Mouse (Mus musculus): ENCODE measurements around the gene Tfe3. TPM values are rescaled to one million over a fixed set of nuclear protein-coding genes. Genes with fewer than 3 reads are reported as not detected.

The Tfe3 gene
- polyA plus RNA-seq, 2 experiments: 4.7 to 5.7 TPM

GRCm38 (mm10) chrX:7775501-7776205, 13.3 kb downstream of the Tfe3 start:
- Histone ChIP-seq H3K4me3 (ENCODE audit: insufficient read depth in 1 of 2, low read depth in 2 of 2, low read length in 2 of 2) (no peak overlapping the region), H3K4me1 (replicated peaks; ENCODE audit: control insufficient read depth in 2 of 2, insufficient read depth in 2 of 2, low read length in 1 of 2) (peaks cover 16 to 35% of the 10 kb centered on the region in 2 experiments), H3K27ac (no peak overlapping the region), H3K4me2 (ENCODE audit: low read depth) (no peak overlapping the region), H3K9ac (replicated peaks) (no peak overlapping the region), H3K9me3 (ENCODE audit: control insufficient read depth, low read length) (no peaks in the 10 kb centered on the region), H3K36me3 (replicated peaks; ENCODE audit: control insufficient read depth, insufficient read depth, low read depth) (no peaks in the 10 kb centered on the region; the same call in 1 of the 2 replicates), H3K27me3 (ENCODE audit: control insufficient read depth, insufficient read depth, low read length) (no peaks in the 10 kb centered on the region)
- TF ChIP-seq EP300 (IDR thresholded peaks at IDR 0.05; ENCODE audit: low read depth) (no peak), CTCF (IDR thresholded peaks at IDR 0.05; ENCODE audit: low read depth) (no peak)
- WGBS (ENCODE audit: insufficient replicate concordance): 62% methylated on average over 9 of the region's 9 CpGs
- ATAC-seq (ENCODE audit: insufficient read depth) (no peak), DNase-seq (ENCODE audit: low read depth in 3 of 3, low spot score in 3 of 3) (no peak)

DNA sequence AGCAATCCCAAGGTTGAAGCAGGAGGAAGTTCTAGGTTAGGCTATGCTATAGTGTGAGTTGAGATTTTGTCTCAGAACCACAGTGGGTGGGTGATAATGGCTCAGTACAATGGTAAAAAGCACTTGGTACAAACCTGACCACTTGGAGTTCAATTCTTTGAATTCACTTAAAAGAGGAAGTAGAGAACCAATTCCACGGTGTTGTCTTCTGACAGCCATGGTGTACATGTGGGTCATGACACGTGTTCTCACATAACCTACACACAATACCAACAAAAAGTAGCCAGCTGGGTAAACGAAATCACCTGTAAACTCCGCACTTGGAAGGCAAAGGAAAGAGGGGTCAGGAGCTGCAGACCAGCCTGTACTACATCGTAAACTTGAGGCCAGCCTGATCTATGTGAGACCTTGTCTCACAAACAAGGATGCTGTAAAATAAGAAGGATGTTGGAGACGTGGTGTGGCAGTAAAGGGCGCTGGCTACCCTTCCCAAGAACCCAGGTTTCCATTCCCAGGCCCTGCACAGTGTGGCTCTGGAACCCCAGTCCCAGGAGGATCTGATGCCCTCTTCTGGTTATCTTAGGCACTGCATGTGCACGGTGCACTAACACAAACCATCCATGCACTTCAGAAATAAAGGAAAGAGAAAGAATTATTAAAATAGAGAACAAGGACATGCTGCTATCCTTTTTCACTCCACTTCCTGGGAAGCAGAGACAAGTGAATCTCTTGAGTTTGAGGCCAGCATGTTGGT, 14.1 kb downstream of the Tfe3 start:
- Histone ChIP-seq H3K4me2 (ENCODE audit: low read depth) (no peak overlapping the region), H3K27me3 (ENCODE audit: control insufficient read depth, insufficient read depth, low read length) (no peaks in the 10 kb centered on the region), H3K4me3 (ENCODE audit: insufficient read depth in 1 of 2, low read depth in 2 of 2, low read length in 2 of 2) (no peak overlapping the region), H3K9ac (replicated peaks) (no peak overlapping the region), H3K27ac (peak overlapping the region; percentile 61), H3K36me3 (replicated peaks; ENCODE audit: control insufficient read depth, insufficient read depth, low read depth) (no peaks in the 10 kb centered on the region; the same call in 1 of the 2 replicates), H3K9me3 (ENCODE audit: control insufficient read depth, low read length) (no peaks in the 10 kb centered on the region), H3K4me1 (replicated peaks; ENCODE audit: control insufficient read depth in 2 of 2, insufficient read depth in 2 of 2, low read length in 1 of 2) (peaks cover 16 to 35% of the 10 kb centered on the region in 2 experiments)
- DNase-seq (ENCODE audit: low read depth in 3 of 3, low spot score in 3 of 3): no peak
- peak; percentile 51 for ATAC-seq (ENCODE audit: insufficient read depth)
- TF ChIP-seq CTCF (IDR thresholded peaks at IDR 0.05; ENCODE audit: low read depth): peak; percentile 88
- TF ChIP-seq EP300 (IDR thresholded peaks at IDR 0.05; ENCODE audit: low read depth): no peak
- WGBS (ENCODE audit: insufficient replicate concordance): 34% methylated on average over 8 of the region's 8 CpGs

DNA sequence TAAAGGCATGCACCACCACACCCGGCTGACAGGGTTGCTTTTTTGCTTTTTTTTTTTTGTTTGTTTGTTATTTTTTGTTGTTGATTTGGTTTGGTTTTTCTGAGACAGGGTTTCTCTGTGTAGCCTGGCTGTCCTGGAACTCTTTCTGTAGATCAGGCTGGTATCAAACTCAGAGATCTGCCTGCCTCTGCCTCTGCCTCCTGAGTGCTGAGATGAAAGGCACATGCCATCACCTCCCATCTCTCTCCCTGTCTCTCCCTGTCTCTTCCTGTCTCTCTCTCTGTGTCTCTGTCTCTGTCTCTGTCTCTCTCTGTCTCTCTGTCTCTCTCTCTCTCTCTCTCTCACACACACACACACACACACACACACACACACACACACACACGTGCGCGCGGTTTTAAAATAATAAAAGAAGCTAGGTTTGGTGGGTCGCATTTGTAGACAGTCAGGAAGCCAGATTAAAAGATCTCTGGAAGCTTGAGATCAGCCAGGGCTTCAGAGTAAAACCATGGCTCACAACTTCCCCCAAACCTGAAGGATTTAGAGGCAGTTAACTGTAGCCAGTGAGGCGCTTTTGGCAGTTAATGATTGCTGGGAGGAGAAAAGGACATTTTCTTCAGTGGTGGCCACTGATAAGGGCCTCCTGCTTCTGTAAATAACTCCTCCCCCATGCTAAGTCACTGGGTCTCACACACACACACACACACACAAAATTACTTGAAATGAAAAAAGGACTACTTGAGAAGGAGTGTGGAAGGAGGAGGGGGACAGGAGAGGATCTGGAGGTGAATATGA, 16.3 kb downstream of the Tfe3 start:
- ATAC-seq (ENCODE audit: insufficient read depth): peak; percentile 88
- H3K4me1 ChIP-seq (replicated peaks; ENCODE audit: control insufficient read depth in 2 of 2, insufficient read depth in 2 of 2, low read length in 1 of 2): peaks cover 16 to 35% of the 10 kb centered on the region in 2 experiments
- H3K4me2 ChIP-seq (ENCODE audit: low read depth): peak overlapping the region; percentile 57
- no peak overlapping the region for H3K4me3 ChIP-seq (ENCODE audit: insufficient read depth in 1 of 2, low read depth in 2 of 2, low read length in 2 of 2)
- 19% methylated on average over 7 of the region's 7 CpGs for WGBS (ENCODE audit: insufficient replicate concordance)
- no peaks in the 10 kb centered on the region for H3K27me3 ChIP-seq (ENCODE audit: control insufficient read depth, insufficient read depth, low read length)
- TF ChIP-seq EP300 (IDR thresholded peaks at IDR 0.05; ENCODE audit: low read depth): peak; percentile 83
- no peak for TF ChIP-seq CTCF (IDR thresholded peaks at IDR 0.05; ENCODE audit: low read depth)
- H3K9me3 ChIP-seq (ENCODE audit: control insufficient read depth, low read length): no peaks in the 10 kb centered on the region
- no peaks in the 10 kb centered on the region; the same call in 1 of the 2 replicates for H3K36me3 ChIP-seq (replicated peaks; ENCODE audit: control insufficient read depth, insufficient read depth, low read depth)
- peak overlapping the region; percentile 57 for H3K9ac ChIP-seq (replicated peaks)
- peak; percentile 62 to 68 (median 64) for DNase-seq (ENCODE audit: low read depth in 3 of 3, low spot score in 3 of 3)
- H3K27ac ChIP-seq: peak overlapping the region; percentile 96

DNA sequence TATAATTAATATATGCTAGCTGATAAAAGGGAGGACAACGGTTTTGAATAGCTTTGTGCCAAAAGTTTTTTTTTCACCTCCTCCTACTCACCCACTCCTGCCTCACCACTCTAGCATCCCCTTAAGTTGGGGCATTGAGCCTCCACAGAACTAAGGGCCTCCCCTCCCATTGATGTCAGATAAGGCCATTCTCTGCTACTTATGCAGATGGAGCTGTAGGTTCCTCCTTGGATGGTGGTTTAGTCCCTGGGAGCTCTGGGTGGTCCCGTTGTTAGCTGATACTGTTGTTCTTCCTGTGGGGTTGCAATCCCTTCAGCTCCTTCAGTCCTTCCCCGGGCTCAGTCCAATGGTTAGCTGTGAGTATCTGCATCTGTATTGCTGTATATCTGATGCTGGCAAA, 16.9 kb downstream of the Tfe3 start:
- ATAC-seq (ENCODE audit: insufficient read depth) (peak; percentile 66), DNase-seq (ENCODE audit: low read depth in 3 of 3, low spot score in 3 of 3) (no peak)
- Histone ChIP-seq H3K27ac (peak overlapping the region; percentile 96), H3K9ac (replicated peaks) (peak overlapping the region; percentile 57), H3K36me3 (replicated peaks; ENCODE audit: control insufficient read depth, insufficient read depth, low read depth) (no peaks in the 10 kb centered on the region; the same call in 1 of the 2 replicates), H3K9me3 (ENCODE audit: control insufficient read depth, low read length) (no peaks in the 10 kb centered on the region), H3K4me3 (ENCODE audit: insufficient read depth in 1 of 2, low read depth in 2 of 2, low read length in 2 of 2) (peak overlapping the region; percentile 12 to 26; a peak in 2 of 4 replicates), H3K27me3 (ENCODE audit: control insufficient read depth, insufficient read depth, low read length) (no peaks in the 10 kb centered on the region), H3K4me2 (ENCODE audit: low read depth) (peak overlapping the region; percentile 57), H3K4me1 (replicated peaks; ENCODE audit: control insufficient read depth in 2 of 2, insufficient read depth in 2 of 2, low read length in 1 of 2) (peaks cover 16 to 35% of the 10 kb centered on the region in 2 experiments)
- TF ChIP-seq EP300 (IDR thresholded peaks at IDR 0.05; ENCODE audit: low read depth): no peak
- no peak for TF ChIP-seq CTCF (IDR thresholded peaks at IDR 0.05; ENCODE audit: low read depth)
- WGBS (ENCODE audit: insufficient replicate concordance): 13% methylated on average over 3 of the region's 3 CpGs

Measured in liver, embryonic 14.5 days (tissue).